Mouse (Mus musculus) CD4-positive helper T cell, adult 2 months (primary cell): ENCODE results near the gene Aplp2.

Experiments
- DNase-seq: peaks from one replicate; pipeline ENCODE4 v3.0.0-alpha.2; 2012; ENCODE audit warnings: low read depth, missing footprints, low spot score

Aplp2 gene

DNA sequence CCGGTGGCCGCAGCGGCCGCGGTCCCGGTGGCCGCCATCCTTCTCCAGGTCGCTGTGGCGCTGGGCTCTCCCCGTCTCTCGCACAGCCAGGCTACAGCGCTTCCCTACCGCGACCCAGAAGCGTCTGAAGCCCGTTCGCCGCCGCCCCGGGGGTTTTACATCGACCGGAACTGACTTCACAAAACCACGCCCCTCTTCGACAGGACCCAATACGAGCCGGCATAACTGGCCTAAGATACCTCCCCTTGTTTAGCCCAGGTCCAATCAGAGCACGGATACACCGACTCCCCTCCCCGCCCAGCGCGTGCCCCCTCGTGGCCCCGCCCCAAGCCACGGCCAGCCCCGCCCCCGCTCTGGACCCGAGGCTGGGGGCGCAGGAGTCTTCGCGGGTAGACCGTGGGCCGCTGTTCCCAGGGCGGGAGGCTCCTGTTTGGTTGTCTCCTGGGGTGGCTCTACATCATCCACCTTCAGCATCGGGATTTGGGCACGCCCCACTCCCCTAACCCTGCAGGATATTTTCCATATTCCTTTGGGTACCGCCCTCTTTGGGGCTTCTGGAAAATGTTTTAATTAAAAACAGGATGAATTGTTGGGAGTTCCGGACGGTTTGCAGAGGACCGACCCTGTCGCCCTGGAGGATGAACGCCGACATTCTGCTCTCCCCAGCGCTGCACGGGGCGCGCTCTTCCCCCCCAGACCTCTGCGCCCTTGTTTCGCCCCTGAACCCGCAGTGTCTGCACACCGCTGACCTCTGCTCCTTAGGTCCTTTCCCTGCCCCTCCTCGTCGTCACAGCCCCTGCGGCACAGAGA, at the start of gene Aplp2:
TSS of gene Aplp2 (minus strand) at position 126 of the 810 bp plus-strand sequence.
- peak; percentile 96 for DNase-seq

DNA sequence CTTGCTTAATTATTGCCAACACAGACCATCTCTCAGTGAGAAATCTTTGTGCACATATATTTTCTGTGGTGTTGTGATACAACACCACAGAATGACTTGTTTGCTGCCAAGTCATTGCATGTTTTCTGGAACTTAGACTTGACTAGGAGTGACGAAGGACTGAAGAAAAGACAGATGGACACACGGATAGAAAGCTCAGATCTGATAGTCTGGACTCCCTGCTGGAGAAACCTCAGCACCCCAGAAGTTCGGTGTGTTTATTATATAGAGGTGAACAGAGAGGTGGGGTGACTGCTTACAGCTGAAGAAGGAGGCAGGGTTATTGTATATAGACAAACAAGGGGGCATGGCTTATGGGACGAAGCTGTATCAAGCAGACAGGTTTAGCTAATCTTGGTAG, 48.6 kb upstream of the Aplp2 start:
- no peak for DNase-seq

DNA sequence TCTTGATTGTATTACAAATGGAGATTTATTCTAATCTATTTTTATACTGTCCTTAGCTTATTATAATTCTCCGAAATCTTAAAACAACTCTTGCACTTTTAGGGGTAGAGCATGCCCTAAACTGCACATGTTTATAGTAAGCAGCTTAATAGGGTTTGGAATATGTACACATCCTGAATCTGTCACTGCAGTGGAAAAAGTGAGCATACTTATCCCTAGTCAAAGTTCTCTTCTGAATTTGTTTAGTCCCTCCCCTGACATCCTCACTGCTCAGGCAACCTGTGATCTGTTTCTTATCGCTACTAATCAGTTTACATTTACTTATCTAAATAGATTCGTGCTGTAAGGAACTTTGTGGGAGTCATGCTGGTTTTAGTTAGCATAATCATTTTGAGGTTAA, 46.6 kb upstream of the Aplp2 start:
- DNase-seq: no peak

DNA sequence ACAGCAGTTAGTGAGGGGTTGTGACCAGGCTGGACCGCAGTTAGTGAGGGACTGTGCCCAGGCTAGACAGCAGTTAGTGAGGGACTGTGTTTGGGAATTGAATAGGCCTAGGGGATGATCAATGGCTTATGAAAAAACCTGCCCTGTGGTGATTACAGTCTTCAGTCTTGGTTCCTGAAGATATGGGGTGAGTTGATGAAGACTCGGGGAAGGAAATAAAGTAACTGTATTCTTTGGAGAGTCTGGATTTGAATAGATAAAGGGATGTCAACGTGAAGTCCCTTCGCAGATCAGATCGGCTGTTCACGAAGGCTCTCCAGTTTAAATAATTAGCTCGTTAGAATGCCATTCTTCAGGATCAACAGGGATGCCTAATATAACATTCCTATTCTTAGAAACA, 44.3 kb upstream of the Aplp2 start:
- no peak for DNase-seq

DNA sequence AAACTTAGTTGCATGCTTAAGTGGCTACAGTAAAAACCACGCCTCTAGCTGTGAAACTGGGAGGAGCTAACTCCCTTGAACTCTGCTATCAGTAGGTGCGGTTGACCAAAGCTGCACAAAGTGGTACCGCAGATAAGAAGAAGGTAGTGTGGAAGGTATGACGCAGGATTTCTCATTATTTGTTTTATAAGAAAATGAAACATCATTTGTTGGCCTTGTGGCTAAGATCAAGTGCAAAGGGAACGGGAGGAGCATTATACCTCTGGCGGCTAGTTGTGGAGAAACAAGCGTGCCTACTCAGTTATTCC, 43.0 kb upstream of the Aplp2 start:
- peak; percentile 87 for DNase-seq

DNA sequence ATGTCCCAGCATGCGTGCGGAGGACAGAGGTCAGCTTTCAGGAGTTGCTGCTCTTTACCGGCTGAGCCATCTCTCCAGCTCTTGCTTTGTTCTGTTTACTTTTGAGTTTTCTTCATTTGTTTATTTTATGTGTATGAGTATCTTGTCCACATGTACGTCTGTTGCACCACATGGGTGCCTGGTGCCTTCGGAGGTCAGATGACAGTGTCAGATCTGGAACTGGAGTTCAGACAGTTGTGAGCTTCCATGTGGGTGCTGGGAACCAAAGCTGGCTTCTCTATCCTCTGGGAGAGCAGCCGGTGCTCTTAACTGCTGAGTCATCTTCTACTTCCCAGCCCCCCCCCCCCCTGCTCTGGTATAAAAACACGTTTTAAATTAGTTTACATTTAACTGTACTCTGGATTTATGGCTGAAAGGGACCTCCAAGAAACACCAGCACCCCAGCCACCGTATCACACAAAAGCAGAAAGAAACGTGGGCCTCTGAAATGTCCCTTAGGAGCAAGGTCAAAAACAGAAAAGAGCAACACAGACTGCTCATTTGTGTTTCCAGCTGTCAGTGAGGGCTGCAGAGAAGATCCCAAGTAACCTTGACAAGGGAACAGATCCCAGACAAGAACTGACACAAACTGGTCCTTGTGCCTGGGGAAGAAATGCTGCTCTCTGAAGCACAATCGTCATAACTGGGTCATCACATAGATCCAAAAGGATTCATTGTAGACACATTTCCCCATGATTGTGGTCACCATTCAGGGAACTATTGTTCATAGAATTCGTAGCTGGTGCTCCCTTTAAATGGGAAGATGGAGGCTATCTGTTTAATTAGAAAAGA, 42.5 kb upstream of the Aplp2 start:
- no peak for DNase-seq

DNA sequence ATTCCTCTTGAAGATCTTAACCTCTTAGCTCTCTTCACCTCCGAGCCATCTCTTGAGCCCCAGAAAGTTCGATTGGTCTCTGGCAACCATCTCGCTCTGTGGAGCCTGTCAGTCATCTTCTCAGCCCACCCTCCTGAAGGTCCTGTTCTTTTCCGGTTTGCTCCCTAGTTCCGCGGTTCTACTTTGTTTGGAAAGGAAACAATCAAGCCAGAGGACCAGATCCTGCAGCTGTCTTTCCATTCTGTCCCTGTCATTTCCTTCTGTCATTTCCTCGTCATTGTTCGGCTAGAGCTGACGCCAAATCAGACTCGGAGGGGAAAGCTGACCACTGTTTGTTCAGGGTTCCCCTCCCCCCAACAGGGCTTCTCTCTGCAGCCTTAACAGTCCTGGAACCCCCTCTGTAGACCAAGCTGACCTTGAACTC, 41.7 kb upstream of the Aplp2 start:
- peak; percentile 30 for DNase-seq

DNA sequence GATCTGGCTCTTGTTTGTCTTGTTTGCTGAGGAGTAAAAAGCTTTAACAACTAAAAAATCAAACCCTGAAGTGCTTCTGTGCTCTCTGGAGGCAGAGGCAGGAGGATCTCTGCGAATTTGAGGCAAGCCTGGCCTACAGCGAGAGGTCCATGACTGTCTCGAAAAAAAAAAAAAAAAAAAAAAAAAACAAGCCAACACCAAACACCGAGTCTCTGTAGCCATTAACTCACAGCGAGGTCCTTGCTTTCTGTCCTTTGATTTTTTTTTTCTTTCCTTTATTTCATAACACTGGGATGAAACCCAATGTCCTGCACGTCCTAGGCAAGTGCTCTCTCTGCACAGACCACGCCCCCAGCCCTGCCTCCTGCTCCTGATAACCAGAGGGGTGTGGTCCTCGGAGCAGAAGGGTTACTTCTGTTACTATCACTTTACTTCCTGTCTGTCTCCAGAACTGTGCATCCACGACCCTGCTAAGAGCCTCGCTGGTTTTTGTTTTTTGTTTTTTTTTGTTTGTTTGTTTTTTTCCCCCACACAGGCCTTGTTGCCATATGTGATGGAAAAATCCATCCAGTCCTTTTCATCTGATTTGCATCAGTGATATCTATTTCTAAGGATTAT, 40.7 kb upstream of the Aplp2 start:
- DNase-seq: peak; percentile 40

DNA sequence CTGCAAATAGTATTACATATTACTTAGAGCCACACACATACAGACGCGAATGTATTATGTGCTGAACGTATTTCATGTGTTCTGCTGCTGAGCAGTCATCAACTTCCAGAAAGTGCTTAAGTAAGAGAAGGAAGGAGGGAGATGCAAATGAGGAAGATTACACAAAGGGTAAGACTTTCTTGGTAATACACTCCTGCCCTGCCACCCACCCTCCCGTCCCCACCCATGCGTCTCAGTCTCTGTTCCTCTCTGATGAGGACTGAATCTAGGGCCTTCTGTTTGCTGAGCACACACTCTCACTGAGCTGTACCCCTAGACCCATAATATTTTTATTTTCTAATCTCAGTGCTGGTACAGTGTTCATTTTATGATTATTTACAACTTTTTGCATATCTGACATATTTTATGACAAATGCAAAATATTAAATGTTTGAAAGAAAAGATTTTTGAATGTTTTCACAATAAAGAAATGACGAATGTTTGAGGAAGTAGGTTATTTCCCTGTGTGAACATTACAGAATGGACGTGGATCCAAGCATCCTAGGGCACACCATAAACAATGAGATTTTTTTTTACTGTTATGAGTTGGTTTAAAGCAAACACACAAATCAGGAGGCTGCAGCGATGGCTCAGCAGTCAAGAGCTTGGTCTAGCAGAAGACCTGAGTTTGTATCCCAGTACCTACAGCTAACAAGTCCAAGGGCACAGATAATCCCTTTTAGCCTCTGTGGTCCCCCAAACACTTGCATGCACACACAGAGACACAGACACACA, 36.0 kb upstream of the Aplp2 start:
- DNase-seq: no peak

DNA sequence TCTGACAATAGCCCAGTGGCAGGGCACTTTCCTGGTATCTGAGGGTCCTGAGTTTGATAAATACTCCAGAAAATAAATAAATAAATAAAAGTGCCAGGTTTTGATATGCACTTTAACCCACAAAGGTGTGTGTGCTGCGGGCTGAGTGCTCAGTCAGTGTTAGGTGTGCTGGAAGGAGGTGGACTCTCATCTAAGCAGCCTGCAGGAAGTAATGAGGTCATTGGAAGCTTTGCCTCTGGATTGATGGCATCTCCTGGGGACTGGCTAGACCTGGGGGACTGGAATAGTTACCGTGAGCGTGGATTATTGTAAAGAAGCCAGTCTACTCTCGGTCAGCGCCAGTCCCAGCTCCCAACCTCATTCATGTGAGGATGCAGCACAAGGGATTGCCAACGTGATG, 34.8 kb upstream of the Aplp2 start:
- DNase-seq: no peak

DNA sequence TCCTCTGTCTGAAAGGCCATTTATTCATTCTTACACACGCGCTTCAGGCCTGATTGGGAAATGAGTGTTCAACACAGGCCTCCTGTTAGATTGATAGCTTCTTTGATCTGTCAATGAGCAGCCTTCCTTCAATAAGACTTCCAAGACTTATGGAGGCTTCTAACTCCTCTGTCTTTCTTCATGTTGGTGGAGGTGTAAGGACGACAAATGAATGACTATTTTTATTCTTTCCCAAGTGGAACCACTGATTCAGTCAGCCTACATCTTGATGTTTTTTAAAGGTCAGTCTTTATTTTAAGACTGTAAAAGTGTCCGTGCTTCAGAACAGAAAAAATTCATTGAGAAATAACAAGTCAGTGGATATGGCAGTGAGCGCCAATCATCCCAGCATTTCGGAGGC, 33.4 kb upstream of the Aplp2 start:
- no peak for DNase-seq

DNA sequence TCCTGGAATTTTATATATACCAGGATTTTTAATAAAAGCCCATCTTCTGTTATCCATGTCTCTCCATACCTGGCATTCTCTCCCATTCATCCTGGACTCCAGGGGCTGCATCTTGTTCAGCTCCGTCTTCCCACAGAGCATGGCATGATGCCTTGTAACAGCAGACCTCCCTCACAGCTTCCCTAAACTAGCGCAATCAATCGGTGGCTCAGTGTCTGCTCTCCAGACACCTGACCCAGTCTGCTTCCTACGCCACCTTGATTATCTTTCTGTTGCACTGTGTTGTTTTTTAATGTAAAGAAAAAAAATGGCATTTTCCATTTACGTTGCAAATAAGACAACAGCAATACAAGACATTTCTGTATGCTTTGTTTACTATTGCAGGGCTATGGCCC, 32.3 kb upstream of the Aplp2 start:
- DNase-seq: no peak

DNA sequence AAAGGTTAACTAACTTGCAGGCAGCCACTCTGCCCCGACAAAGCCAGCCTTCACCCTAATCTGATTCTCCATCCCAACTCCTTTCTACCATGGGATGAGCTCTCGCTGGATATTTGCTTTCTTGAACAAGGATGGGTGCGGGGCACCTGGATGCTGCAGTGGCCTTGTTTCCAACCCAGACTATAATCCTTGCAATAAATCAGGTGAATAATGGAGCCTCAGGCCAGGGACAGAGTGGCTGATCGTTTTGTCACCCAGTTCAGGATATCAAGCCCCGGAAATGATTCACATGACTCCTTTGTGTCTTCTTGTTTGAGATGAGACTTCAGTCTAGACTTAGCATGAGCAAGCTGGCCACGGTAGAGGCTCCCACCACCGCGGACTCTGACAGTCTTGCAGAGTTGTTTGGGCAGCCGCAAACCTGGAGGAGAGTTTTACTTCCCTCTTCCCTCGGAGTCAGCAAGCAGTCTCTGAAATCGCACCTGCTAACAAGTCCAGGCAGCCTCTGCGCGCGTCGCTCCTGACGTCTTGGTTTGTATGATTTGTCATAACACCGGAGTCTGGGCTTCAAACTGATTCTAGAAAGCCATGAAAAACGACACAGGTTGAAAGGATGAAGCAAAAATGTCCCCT, 31.8 kb upstream of the Aplp2 start:
- peak; percentile 12 for DNase-seq

DNA sequence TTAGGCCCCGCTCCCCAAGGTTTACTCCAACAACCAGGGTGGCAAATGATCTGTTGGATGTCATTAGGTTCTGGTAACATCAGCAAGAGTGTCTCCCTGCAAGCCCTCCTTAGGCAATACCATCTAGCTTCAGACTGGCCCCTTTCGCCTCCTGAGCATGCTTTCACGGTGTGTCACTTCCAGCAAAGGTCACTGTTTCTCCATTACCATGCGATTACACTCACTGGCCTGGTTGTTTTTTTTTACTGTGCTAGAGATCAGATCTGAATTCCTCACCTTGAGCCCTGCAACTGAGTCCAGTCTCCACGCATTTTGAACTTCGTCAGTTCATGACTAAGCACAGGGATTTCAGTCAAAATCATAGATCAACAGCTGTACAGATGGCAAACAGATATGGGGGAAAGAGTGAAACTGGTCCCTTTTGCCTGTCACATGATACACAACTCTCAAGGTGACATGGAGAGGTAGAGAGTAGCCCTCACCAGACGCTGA, 29.6 kb upstream of the Aplp2 start:
- DNase-seq: no peak

DNA sequence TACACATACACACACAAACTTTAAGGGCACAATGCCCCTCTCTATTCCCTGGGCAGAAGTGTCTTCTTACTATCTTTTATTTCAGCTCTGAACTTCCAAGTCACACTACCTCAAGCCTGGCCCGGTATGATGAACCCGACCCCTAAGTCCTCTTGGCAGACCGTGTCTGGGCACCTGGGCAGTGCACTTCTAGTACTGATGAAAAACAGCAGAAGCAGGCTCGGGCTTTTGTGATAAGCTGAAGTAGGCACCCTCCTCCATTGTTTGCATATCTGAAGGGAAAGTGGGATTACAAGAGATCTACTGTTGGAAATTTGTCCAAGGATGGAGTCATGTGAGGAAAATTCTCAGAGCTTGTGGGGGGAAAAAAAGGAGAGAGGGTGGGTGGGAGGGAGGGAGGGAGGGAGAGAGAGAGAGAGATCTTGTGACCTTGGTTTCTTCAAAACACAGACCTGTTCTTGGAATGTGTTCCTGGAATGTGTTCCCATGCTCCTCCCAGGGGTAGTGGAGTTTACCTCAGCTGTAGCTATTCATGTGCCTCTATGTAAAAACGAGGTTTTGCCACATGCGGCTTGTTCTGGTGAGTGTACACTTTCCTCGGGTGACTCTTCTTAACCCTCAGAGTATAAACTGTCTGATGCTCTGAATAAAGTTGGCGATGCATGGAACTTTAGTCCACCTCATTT, 29.1 kb upstream of the Aplp2 start:
- DNase-seq: no peak

DNA sequence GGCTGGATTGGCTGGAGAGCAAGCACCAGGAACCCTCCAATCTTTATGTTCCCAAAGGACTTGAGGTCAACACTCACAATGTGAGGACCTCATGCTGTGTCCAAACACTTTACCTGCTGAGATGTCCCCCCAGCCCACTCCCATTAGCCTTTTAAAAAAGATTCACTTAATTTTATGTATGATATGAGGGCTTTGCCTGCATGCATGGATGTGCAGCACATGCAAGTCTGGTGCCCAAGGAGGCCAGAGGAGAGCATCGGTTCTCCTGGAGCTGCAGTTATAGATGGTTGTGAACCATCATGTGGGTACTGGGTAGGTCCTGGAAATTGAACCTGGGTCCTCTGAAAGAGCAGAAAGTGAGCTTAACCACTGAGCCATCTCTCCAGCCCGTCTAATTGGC, 27.9 kb upstream of the Aplp2 start:
- DNase-seq: no peak

DNA sequence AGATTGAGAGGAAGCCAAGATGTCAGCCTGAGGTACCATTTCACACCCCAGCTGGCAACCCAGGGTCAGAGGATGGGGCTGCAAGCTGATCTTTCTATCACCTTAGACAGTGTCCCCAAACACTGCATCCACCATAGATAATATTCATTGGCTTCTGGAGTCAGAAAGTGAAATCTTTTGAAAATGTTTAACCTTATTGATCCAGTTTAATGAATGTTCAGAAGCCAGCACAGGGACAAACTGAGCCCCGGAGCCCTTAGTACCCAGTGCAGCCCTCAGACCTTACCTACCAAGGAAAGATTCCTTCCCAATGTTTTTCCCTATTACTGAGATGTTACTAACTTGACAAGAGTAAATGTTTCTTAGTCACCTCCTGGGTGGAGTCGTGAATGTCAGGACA, 26.9 kb upstream of the Aplp2 start:
- no peak for DNase-seq

DNA sequence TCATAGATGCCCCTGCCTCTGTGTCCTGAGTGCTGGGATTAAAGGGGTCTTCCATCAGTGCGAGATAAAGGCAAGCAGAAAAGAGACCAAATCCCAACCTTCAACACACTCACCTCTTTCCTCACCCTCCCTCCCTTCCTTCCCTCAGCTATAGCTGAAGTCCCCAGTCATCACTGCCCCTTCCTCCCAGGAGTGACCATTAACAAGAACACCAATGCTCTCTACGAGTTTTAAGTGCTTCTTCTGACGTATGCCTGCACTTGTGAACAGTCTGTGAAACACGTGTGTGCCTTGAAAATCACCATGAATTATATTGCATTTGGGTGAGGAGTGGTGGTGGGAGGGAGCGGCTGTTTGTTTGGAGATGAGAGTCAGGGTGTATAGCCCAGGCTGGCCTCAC, 24.5 kb upstream of the Aplp2 start:
- no peak for DNase-seq

DNA sequence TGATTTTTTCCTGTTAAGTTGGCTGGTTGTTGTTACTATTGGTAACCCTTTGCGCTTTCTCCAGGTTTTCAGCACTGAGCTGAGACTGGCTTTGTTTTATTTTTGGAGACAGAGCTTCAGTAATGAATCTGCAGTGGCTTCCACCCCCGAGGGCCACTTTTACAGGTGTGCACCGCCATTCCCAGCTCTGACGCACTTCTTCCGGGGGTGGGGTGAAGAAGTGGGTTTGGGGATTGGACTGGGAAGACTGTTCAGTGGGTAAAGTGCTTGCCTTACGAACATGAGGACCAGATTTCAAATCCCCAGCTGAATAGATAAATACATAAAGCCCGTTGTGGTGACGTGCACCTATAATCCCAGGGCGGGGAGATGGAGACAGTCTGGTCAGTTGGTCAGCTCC, 23.9 kb upstream of the Aplp2 start:
- DNase-seq: no peak

DNA sequence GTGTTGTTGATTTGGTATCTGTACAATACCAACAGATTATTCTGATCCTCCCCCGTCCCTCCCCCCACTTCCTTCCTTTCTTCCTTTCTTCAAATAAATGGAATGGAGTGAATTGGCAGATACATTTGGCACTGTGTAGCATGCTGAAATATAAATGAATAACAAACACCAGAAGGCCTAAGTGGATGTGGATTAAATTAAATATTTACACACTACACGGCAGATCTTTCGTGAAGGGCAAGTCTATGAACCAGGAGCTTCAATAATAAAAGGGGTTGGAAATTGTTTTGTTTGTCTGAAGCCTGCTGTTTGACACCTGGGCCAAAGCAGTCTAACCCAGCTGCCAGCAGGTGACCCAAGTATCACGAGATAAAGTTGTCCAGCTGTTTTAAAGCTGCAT, 23.4 kb upstream of the Aplp2 start:
- no peak for DNase-seq

DNA sequence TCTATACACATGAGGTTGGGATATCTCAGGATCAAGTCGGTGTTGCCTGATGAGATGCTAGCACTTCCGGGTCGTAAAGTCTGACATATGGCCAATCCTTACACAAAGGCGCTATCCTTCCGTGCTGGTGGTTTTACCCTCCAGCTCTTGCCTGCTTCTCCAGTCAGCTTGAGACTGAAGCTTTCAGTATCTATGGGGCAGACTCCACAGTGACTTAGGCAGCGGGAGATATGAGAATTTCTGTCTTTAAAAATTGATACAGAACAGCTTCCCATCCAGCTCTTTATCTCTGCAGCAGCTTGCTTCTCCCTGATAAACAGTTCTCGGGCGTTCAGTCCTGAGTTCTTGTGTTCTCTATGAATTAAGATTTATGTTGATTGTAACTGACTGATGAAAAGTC, 14.9 kb upstream of the Aplp2 start:
- DNase-seq: no peak
